Comparison of ENCODE assay signal across 22 mouse cellular contexts in genomic region chr3:14854446-14854845, GRCm38 (mm10). TPM values are rescaled to one million over a fixed set of nuclear protein-coding genes. Genes with fewer than 3 reads are reported as not detected.
"Had no signal": no experiment of that assay in that cellular context is flagged by ENCODE, and none has a peak within 500 bp of the region (broad histone marks: within the 10 kb centered on the region; RNA-seq: fewer than 3 reads in every experiment).

No protein-coding gene starts in this region.

- H3K4me1 ChIP-seq: limb, embryonic 10.5 days; limb, embryonic 13.5 days; liver, embryonic 13.5 days had no signal

- H3K9ac ChIP-seq: limb, embryonic 13.5 days; liver, embryonic 13.5 days; lung, embryonic 14.5 days had no signal

- H3K9me3 ChIP-seq: limb, embryonic 10.5 days; limb, embryonic 13.5 days; liver, embryonic 13.5 days had no signal

- H3K27me3 ChIP-seq: limb, embryonic 13.5 days; liver, embryonic 13.5 days had no signal

- H3K4me2 ChIP-seq: limb, embryonic 13.5 days; liver, embryonic 13.5 days; lung, embryonic 14.5 days had no signal

- ATAC-seq: lung, postnatal 0 days had no signal

- DNase-seq: kidney, postnatal 25 days; layer of hippocampus, adult 9-11 months; liver; liver, embryonic 13.5 days; midbrain, embryonic 14.5 days; thymus, adult 18-20 months; thymus, postnatal 14 days; thymus, postnatal 4 days had no signal

- H3K27ac ChIP-seq: kidney, postnatal 0 days; layer of hippocampus, adult 2 months; limb, embryonic 10.5 days; limb, embryonic 13.5 days; liver, embryonic 13.5 days; macrophage had no signal

- H3K4me3 ChIP-seq: layer of hippocampus, adult 2 months; limb, embryonic 10.5 days; limb, embryonic 13.5 days; liver, embryonic 13.5 days had no signal

- H3K36me3 ChIP-seq: limb, embryonic 10.5 days; limb, embryonic 13.5 days; liver, embryonic 13.5 days had no signal

RNA-seq across cellular contexts. Expression of gene Car3, which starts 8.9 kb away (rescaled TPM):
- polyA plus RNA-seq: macrophage had no signal

RNA-seq across cellular contexts. Expression of gene Car1, which starts 46.3 kb away (rescaled TPM):
- total RNA-seq: layer of hippocampus, adult 2 months; layer of hippocampus, postnatal 25 days; left cerebral cortex, adult 18-20 months; left cerebral cortex, postnatal 25 days; midbrain, postnatal 0 days had no signal
- polyA plus RNA-seq: kidney, embryonic 14.5 days; limb, embryonic 10.5 days; lung, embryonic 14.5 days; macrophage; midbrain, embryonic 14.5 days; neural tube, embryonic 14.5 days; small intestine, adult 2 months had no signal
